Mouse (Mus musculus): ENCODE measurements around the gene Fgd4. TPM values are rescaled to one million over a fixed set of nuclear protein-coding genes. Genes with fewer than 3 reads are reported as not detected.
"Not testable (repeated sequence)": the region's sequence is repeated elsewhere in the genome, so short reads cannot be mapped to it uniquely, and the experiment has no call there.

Gene Fgd4
- polyA plus RNA-seq, 1 experiment from 2014 or later, result 17.4 TPM

DNA sequence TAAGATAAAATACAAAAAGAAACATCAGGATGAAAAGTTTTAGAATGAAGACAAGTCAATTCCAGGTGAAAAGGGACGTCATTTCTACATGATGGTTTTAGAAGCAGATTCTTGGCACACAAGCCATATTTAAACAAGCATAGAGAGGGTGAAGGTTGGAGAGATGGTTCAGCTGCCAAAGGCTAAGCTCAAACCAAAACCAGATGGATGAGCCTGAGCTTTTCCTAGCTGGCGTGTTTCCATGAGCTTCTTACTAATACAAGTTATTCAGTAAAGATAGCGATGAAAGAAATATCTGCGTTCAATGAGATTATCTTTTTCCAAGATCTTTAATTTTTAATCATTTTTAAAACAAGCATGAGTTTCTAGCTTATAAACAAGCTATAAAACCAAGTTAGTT, 115.7 kb downstream of the Fgd4 start:
- Histone ChIP-seq H3K4me2 (no peak overlapping the region), H3K9me3 (replicated peaks) (no peaks in the 10 kb centered on the region), H3K27me3 (replicated peaks) (no peaks in the 10 kb centered on the region), H3K27ac (replicated peaks) (no peak overlapping the region), H3K36me3 (peaks cover 12% of the 10 kb centered on the region), H3K4me3 (replicated peaks) (no peak overlapping the region), H3K9ac (replicated peaks) (no peak overlapping the region), H3K4me1 (no peaks in the 10 kb centered on the region)
- 89% methylated on average over 4 of the region's 4 CpGs for WGBS
- no peak for ATAC-seq (ENCODE audit: low FRiP score)

DNA sequence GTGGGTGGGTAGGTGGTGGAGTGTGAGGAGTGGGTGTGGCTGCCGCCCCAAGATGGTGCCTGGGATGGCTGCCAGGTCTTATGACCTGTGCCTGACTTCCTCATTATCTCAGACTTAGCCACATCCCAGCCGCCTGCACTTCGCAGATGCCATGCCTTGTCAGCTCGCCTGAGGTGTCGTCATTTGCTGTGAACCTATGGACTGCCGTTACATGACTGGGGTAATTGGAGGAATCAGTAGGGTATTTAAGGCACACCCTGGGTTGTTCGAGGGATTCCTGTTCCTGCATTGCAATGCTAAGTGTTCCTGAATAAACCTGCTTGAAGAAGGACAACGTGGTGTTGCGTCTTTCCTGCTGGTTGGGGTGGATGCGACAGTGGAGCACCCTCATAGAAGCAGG, 126.9 kb downstream of the Fgd4 start:
- 94% methylated on average over 10 of the region's 10 CpGs for WGBS
- H3K4me1 ChIP-seq; H3K4me2 ChIP-seq; ATAC-seq (ENCODE audit: low FRiP score); H3K27me3 ChIP-seq (replicated peaks); H3K9me3 ChIP-seq (replicated peaks); H3K27ac ChIP-seq (replicated peaks); H3K4me3 ChIP-seq (replicated peaks); H3K9ac ChIP-seq (replicated peaks): not testable (repeated sequence)
- peaks cover 29% of the 10 kb centered on the region for H3K36me3 ChIP-seq

DNA sequence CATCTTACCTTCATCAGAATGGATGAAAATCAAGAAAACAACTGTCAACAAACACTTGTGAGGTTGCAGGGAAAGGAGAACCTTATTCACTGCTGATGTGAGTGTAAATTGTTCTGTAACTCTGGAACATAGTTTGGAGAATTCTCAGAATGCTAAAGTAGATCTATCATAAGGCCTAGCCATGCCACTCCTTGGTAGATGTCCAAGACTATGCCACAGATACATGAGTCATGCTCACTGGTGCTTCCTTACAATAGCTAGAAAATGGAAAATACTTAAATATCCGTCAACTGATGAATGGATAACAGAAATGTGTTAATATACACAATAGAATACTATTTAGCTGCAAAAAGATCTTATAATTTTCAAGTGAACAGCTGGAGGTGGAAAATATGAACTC, 150.3 kb downstream of the Fgd4 start:
- Histone ChIP-seq H3K4me1 (no peaks in the 10 kb centered on the region), H3K36me3 (peaks cover 13% of the 10 kb centered on the region), H3K27ac (replicated peaks) (no peak overlapping the region), H3K4me3 (replicated peaks) (no peak overlapping the region), H3K4me2 (no peak overlapping the region), H3K27me3 (replicated peaks) (no peaks in the 10 kb centered on the region), H3K9me3 (replicated peaks) (no peaks in the 10 kb centered on the region), H3K9ac (replicated peaks) (no peak overlapping the region)
- ATAC-seq (ENCODE audit: low FRiP score), result no peak
- WGBS, result 94% methylated on average over 1 of the region's 1 CpGs

DNA sequence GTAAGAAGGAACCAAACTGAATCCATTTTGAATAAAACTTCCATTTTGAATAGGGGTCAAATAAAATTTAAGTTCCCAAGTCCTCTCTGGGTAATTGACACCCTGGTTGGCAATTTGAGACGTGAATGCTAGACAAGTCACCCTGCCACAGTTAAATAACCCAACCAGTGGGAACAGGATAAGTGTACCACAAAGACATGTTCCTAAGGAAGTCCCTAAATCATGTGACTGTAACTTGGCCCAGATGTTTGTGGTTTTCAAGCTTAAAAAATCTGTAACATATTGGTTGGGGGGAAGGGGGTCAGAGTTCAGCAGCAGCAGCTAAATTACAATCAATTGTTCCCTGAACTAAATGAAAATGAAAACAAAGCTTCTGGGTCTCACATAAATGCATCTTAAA, 161.9 kb downstream of the Fgd4 start:
- no peaks in the 10 kb centered on the region for H3K4me1 ChIP-seq
- H3K27ac ChIP-seq (replicated peaks), result no peak overlapping the region
- no peak overlapping the region for H3K9ac ChIP-seq (replicated peaks)
- no peaks in the 10 kb centered on the region for H3K27me3 ChIP-seq (replicated peaks)
- 71% methylated on average over 1 of the region's 1 CpGs for WGBS
- no peak for ATAC-seq (ENCODE audit: low FRiP score)
- H3K4me3 ChIP-seq (replicated peaks), result no peak overlapping the region
- peaks cover 25% of the 10 kb centered on the region for H3K36me3 ChIP-seq
- no peak overlapping the region for H3K4me2 ChIP-seq
- no peaks in the 10 kb centered on the region for H3K9me3 ChIP-seq (replicated peaks)

DNA sequence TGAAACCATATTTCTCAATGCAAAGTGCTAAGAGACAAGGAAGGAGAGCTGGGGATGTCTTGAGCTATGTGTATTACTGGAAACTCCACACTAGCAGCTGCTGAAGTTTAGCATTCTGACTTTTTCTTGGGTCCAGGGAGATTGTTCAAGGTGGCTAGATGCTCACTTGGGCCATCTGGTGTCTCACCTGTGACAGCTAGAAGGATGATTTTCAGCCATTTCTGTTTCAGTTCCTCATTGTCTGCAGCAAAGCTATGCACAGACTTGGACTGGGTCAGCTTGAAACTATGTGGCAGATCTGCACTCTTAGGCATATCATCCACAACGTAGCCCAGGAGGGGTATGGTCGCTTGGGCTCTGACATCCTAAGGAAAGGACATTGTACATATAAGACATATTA, 177.9 kb downstream of the Fgd4 start:
- Histone ChIP-seq H3K27me3 (replicated peaks) (no peaks in the 10 kb centered on the region), H3K36me3 (peaks cover 32% of the 10 kb centered on the region), H3K9me3 (replicated peaks) (no peaks in the 10 kb centered on the region), H3K9ac (replicated peaks) (no peak overlapping the region), H3K4me1 (no peaks in the 10 kb centered on the region), H3K4me3 (replicated peaks) (no peak overlapping the region), H3K4me2 (no peak overlapping the region), H3K27ac (replicated peaks) (no peak overlapping the region)
- 95% methylated on average over 2 of the region's 2 CpGs for WGBS
- no peak for ATAC-seq (ENCODE audit: low FRiP score)

DNA sequence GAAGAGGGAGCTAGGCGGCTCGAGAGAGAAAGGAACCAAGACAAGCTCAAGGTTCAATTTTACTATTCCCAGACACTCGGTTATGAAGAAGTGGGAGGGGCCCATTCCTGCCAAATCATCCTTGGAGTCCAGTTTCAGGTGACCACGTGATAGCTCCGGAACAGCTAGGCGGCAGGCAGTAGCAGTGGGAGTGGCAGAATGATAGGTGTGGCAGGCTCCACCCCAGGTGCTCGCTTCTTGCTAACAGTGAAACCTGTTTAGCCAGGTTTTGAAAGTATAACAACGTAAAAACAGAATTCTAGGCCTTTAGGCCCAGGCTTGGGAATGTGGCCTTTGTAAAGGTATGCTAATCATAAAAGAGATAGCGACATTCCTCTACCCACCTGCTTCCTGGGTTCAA, 233.1 kb downstream of the Fgd4 start:
- ATAC-seq (ENCODE audit: low FRiP score); H3K4me3 ChIP-seq (replicated peaks); H3K9ac ChIP-seq (replicated peaks); H3K27ac ChIP-seq (replicated peaks); H3K36me3 ChIP-seq; H3K4me2 ChIP-seq; H3K4me1 ChIP-seq; H3K27me3 ChIP-seq (replicated peaks); H3K9me3 ChIP-seq (replicated peaks): not testable (repeated sequence)
- WGBS, result 74% methylated on average over 9 of the region's 9 CpGs

Other genes with a start within 250 kb of the Fgd4 start
- 94.5 and 107 TPM in 2 replicates for gene Dnm1l, start 241.6 kb downstream of the Fgd4 start, polyA plus RNA-seq (2015; fragmentation: Nextera tagmentation; extraction: Ambion mirVana)
- not detected in 2 replicates for gene Olfr19, start 75.9 kb upstream of the Fgd4 start, polyA plus RNA-seq (2015; fragmentation: Nextera tagmentation; extraction: Ambion mirVana)
- 13.9 and 16.3 TPM in 2 replicates for gene Spag6l, start 228.9 kb upstream of the Fgd4 start, polyA plus RNA-seq (2015; fragmentation: Nextera tagmentation; extraction: Ambion mirVana)

Measured in neural tube, embryonic 15.5 days (tissue).